Mouse (Mus musculus): ENCODE data around the gene Reln. TPM values are rescaled to one million over a fixed set of nuclear protein-coding genes. Genes with fewer than 3 reads are reported as not detected.

Gene Reln
- polyA plus RNA-seq, 1 experiment: 1.4 TPM

GRCm38 (mm10) chr5:21973266-21974010 lies 371.1 kb downstream of the Reln start:
- no peak for TF ChIP-seq CTCF (IDR thresholded peaks at IDR 0.05; ENCODE audit: low read depth, low read length)
- no peak for TF ChIP-seq POLR2A (IDR thresholded peaks at IDR 0.05; ENCODE audit: insufficient read depth, low read length)
- TF ChIP-seq EP300 (IDR thresholded peaks at IDR 0.05; ENCODE audit: insufficient read depth, low read depth, low read length): no peak
- Histone ChIP-seq H3K9me3 (replicated peaks; ENCODE audit: control insufficient read depth, insufficient read depth, low read length, poor library complexity, severe bottlenecking) (no peaks in the 10 kb centered on the region), H3K36me3 (ENCODE audit: control insufficient read depth, insufficient read depth, low read length, poor library complexity, severe bottlenecking) (no peaks in the 10 kb centered on the region), H3K27me3 (ENCODE audit: control insufficient read depth, insufficient read depth, low read length, poor library complexity, severe bottlenecking) (no peaks in the 10 kb centered on the region), H3K27ac (ENCODE audit: insufficient read depth, low read length) (no peak overlapping the region), H3K4me3 (ENCODE audit: low read depth, low read length) (no peak overlapping the region), H3K4me1 (ENCODE audit: control insufficient read depth, insufficient read depth, low read length) (no peaks in the 10 kb centered on the region), H3K9ac (ENCODE audit: low read depth, poor library complexity, severe bottlenecking) (no peak overlapping the region)

- no peak overlapping the region for H3K4me3 ChIP-seq (ENCODE audit: low read depth, low read length)
- TF ChIP-seq CTCF (IDR thresholded peaks at IDR 0.05; ENCODE audit: low read depth, low read length) (no peak), POLR2A (IDR thresholded peaks at IDR 0.05; ENCODE audit: insufficient read depth, low read length) (no peak), EP300 (IDR thresholded peaks at IDR 0.05; ENCODE audit: insufficient read depth, low read depth, low read length) (no peak)
- no peak overlapping the region for H3K9ac ChIP-seq (ENCODE audit: low read depth, poor library complexity, severe bottlenecking)
- no peaks in the 10 kb centered on the region for H3K9me3 ChIP-seq (replicated peaks; ENCODE audit: control insufficient read depth, insufficient read depth, low read length, poor library complexity, severe bottlenecking)
- H3K27me3 ChIP-seq (ENCODE audit: control insufficient read depth, insufficient read depth, low read length, poor library complexity, severe bottlenecking): no peaks in the 10 kb centered on the region
- no peaks in the 10 kb centered on the region for H3K4me1 ChIP-seq (ENCODE audit: control insufficient read depth, insufficient read depth, low read length)
- no peak overlapping the region for H3K27ac ChIP-seq (ENCODE audit: insufficient read depth, low read length)
- H3K36me3 ChIP-seq (ENCODE audit: control insufficient read depth, insufficient read depth, low read length, poor library complexity, severe bottlenecking): no peaks in the 10 kb centered on the region
Measured at GRCm38 (mm10) chr5:21961796-21962195, 382.7 kb downstream of the Reln start.

GRCm38 (mm10) chr5:21960151-21960550 lies 384.4 kb downstream of the Reln start:
- no peaks in the 10 kb centered on the region for H3K4me1 ChIP-seq (ENCODE audit: control insufficient read depth, insufficient read depth, low read length)
- TF ChIP-seq CTCF (IDR thresholded peaks at IDR 0.05; ENCODE audit: low read depth, low read length) (no peak), POLR2A (IDR thresholded peaks at IDR 0.05; ENCODE audit: insufficient read depth, low read length) (no peak), EP300 (IDR thresholded peaks at IDR 0.05; ENCODE audit: insufficient read depth, low read depth, low read length) (no peak)
- H3K9me3 ChIP-seq (replicated peaks; ENCODE audit: control insufficient read depth, insufficient read depth, low read length, poor library complexity, severe bottlenecking): no peaks in the 10 kb centered on the region
- no peak overlapping the region for H3K4me3 ChIP-seq (ENCODE audit: low read depth, low read length)
- no peak overlapping the region for H3K27ac ChIP-seq (ENCODE audit: insufficient read depth, low read length)
- H3K36me3 ChIP-seq (ENCODE audit: control insufficient read depth, insufficient read depth, low read length, poor library complexity, severe bottlenecking): no peaks in the 10 kb centered on the region
- no peaks in the 10 kb centered on the region for H3K27me3 ChIP-seq (ENCODE audit: control insufficient read depth, insufficient read depth, low read length, poor library complexity, severe bottlenecking)
- H3K9ac ChIP-seq (ENCODE audit: low read depth, poor library complexity, severe bottlenecking): no peak overlapping the region

- Histone ChIP-seq H3K4me1 (ENCODE audit: control insufficient read depth, insufficient read depth, low read length) (no peaks in the 10 kb centered on the region), H3K27me3 (ENCODE audit: control insufficient read depth, insufficient read depth, low read length, poor library complexity, severe bottlenecking) (no peaks in the 10 kb centered on the region), H3K9me3 (replicated peaks; ENCODE audit: control insufficient read depth, insufficient read depth, low read length, poor library complexity, severe bottlenecking) (no peaks in the 10 kb centered on the region), H3K4me3 (ENCODE audit: low read depth, low read length) (no peak overlapping the region), H3K27ac (ENCODE audit: insufficient read depth, low read length) (no peak overlapping the region), H3K9ac (ENCODE audit: low read depth, poor library complexity, severe bottlenecking) (no peak overlapping the region), H3K36me3 (ENCODE audit: control insufficient read depth, insufficient read depth, low read length, poor library complexity, severe bottlenecking) (no peaks in the 10 kb centered on the region)
- no peak for TF ChIP-seq EP300 (IDR thresholded peaks at IDR 0.05; ENCODE audit: insufficient read depth, low read depth, low read length)
Measured at GRCm38 (mm10) chr5:21957586-21957985, 386.9 kb downstream of the Reln start.

GRCm38 (mm10) chr5:21957061-21957460 lies 387.4 kb downstream of the Reln start:
- Histone ChIP-seq H3K4me3 (ENCODE audit: low read depth, low read length) (no peak overlapping the region), H3K9me3 (replicated peaks; ENCODE audit: control insufficient read depth, insufficient read depth, low read length, poor library complexity, severe bottlenecking) (no peaks in the 10 kb centered on the region), H3K27ac (ENCODE audit: insufficient read depth, low read length) (no peak overlapping the region), H3K4me1 (ENCODE audit: control insufficient read depth, insufficient read depth, low read length) (no peaks in the 10 kb centered on the region), H3K36me3 (ENCODE audit: control insufficient read depth, insufficient read depth, low read length, poor library complexity, severe bottlenecking) (no peaks in the 10 kb centered on the region), H3K27me3 (ENCODE audit: control insufficient read depth, insufficient read depth, low read length, poor library complexity, severe bottlenecking) (no peaks in the 10 kb centered on the region), H3K9ac (ENCODE audit: low read depth, poor library complexity, severe bottlenecking) (no peak overlapping the region)
- TF ChIP-seq EP300 (IDR thresholded peaks at IDR 0.05; ENCODE audit: insufficient read depth, low read depth, low read length) (no peak), POLR2A (IDR thresholded peaks at IDR 0.05; ENCODE audit: insufficient read depth, low read length) (no peak), CTCF (IDR thresholded peaks at IDR 0.05; ENCODE audit: low read depth, low read length) (no peak)

- Histone ChIP-seq H3K9ac (ENCODE audit: low read depth, poor library complexity, severe bottlenecking) (no peak overlapping the region), H3K36me3 (ENCODE audit: control insufficient read depth, insufficient read depth, low read length, poor library complexity, severe bottlenecking) (no peaks in the 10 kb centered on the region), H3K27ac (ENCODE audit: insufficient read depth, low read length) (no peak overlapping the region), H3K4me3 (ENCODE audit: low read depth, low read length) (no peak overlapping the region), H3K27me3 (ENCODE audit: control insufficient read depth, insufficient read depth, low read length, poor library complexity, severe bottlenecking) (no peaks in the 10 kb centered on the region), H3K9me3 (replicated peaks; ENCODE audit: control insufficient read depth, insufficient read depth, low read length, poor library complexity, severe bottlenecking) (no peaks in the 10 kb centered on the region), H3K4me1 (ENCODE audit: control insufficient read depth, insufficient read depth, low read length) (no peaks in the 10 kb centered on the region)
- TF ChIP-seq CTCF (IDR thresholded peaks at IDR 0.05; ENCODE audit: low read depth, low read length) (no peak), POLR2A (IDR thresholded peaks at IDR 0.05; ENCODE audit: insufficient read depth, low read length) (no peak), EP300 (IDR thresholded peaks at IDR 0.05; ENCODE audit: insufficient read depth, low read depth, low read length) (no peak)
Measured at GRCm38 (mm10) chr5:21949507-21949897, 395.0 kb downstream of the Reln start.

Measured in ES-Bruce4 (cell line).